Mouse (Mus musculus): ENCODE data around the gene Cd68.

DNA sequence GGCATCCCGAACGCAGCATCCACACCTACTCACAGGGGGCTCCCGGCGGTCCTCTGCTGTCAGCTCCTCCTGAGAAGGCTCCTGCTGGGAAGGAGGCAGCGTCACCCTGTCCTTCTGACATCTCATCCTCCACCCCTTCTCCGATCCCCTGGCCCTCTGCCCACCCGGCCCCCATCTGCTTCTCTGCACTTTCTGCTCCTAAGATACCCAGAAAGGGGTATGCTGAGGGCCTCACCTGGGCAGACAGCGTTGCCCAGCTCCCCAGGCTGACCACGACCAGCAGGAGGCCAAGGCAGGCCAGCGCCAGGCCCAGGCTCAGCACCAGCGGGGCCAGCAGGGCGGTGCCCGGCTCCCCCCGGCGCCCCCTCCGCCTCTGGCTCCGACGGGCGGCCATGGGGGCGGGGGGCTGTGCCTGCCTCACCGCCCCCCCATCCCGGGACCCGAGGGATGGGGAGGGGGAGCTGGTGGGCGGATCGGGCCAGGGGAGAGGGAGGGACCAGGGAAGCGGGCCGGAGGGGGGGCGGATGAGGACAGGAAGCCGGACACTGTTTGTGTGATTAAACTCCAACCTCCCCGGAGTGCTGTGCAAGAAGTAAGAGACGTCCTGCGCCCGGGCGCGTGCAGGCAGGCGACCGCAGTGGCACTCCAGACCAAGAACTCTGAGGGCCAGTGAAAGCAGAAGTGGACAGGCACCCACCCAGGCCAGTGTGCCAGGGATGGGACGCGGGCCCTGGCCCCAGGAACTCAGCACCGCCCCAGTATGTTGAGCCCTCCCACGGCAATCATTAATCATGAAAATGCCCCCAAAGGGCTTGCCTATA is 29.6 kb upstream of the Cd68 start, which contains the start of the genes Tnfsf12 and Tnfsfm13:
- TF ChIP-seq EP300 (IDR thresholded peaks at IDR 0.05; ENCODE audit: insufficient read depth, low read depth, low read length): 0 out of 2 replicates have a peak, but pooled peaks have one; percentile 51
- peak; percentile 89 for TF ChIP-seq POLR2A (IDR thresholded peaks at IDR 0.05; ENCODE audit: insufficient read depth, low read depth, low read length)
- TF ChIP-seq CTCF (IDR thresholded peaks at IDR 0.05): peak; percentile 56
